Mouse (Mus musculus) megakaryocyte, adult 5-6 weeks (primary cell): ENCODE measurements at regions not wholly inside any gene's neighbourhood (a gene's known extent, or its start where the extent isn't known, plus 50 kb on each side); places are given as distances from the start of the nearest gene placed in this dataset.

Source experiments
- ATAC-seq: 2 replicates; pipeline ENCODE4 v1.8.0; 2016; ENCODE audit warnings: mild to moderate bottlenecking, inconsistent platforms; ENCODE audit not compliant: poor library complexity, severe bottlenecking

- ATAC-seq: no peak
These were observed 310.7 kb downstream of the Prr30 start for GRCm38 (mm10) chr14:100889163-100890157.

- ATAC-seq: no peak
These were observed 317.0 kb downstream of the Prr30 start for GRCm38 (mm10) chr14:100883115-100883514.

GRCm38 (mm10) chr14:100880103-100880502 is 320.0 kb downstream of the Prr30 start:
- no peak for ATAC-seq

- no peak for ATAC-seq
These were observed 332.3 kb downstream of the Prr30 start for GRCm38 (mm10) chr14:100867790-100868189.

GRCm38 (mm10) chr14:100864792-100865191 is 335.3 kb downstream of the Prr30 start:
- ATAC-seq: no peak

- ATAC-seq: no peak
These were observed 336.0 kb downstream of the Prr30 start for GRCm38 (mm10) chr14:100864164-100864563.

GRCm38 (mm10) chr14:100842828-100843227 is 357.3 kb downstream of the Prr30 start:
- no peak for ATAC-seq
